In genomic region chr11:55032286-55032685, GRCm38 (mm10) we compare ENCODE assay signal across 8 mouse cellular contexts. TPM values are rescaled to one million over a fixed set of nuclear protein-coding genes. Genes with fewer than 3 reads are reported as not detected.
A peak's percentile ranks its signal among the peaks of the same experiment; 100 is the strongest.
DNase-seq lines count a peak whose midpoint lies in the region; ATAC-seq and TF ChIP-seq lines count a peak whose summit lies in the region.

No protein-coding gene starts in this region.

- TF ChIP-seq EP300 in liver, postnatal 0 days (IDR thresholded peaks at IDR 0.05; ENCODE audit: low read depth) = no peak

- no peaks in the 10 kb centered on the region for H3K9me3 ChIP-seq in heart, embryonic 12.5 days (replicated peaks)
- H3K9me3 ChIP-seq in forebrain, postnatal 0 days (ENCODE audit: low read length) = no peaks in the 10 kb centered on the region
- no peaks in the 10 kb centered on the region for H3K9me3 ChIP-seq in liver, postnatal 0 days (ENCODE audit: low read length)

- peak overlapping the region; percentile 92 for H3K9ac ChIP-seq in heart, embryonic 12.5 days
- H3K9ac ChIP-seq in forebrain, postnatal 0 days = peak overlapping the region; percentile 52; the same call in 1 of the 2 replicates
- peak overlapping the region; percentile 65 for H3K9ac ChIP-seq in liver, postnatal 0 days (replicated peaks)

- no peak for ATAC-seq in heart, embryonic 12.5 days (ENCODE audit: insufficient number of reproducible peaks, low FRiP score)
- no peak for ATAC-seq in forebrain, postnatal 0 days
- ATAC-seq in liver, postnatal 0 days = no peak

- no peak for DNase-seq in heart, postnatal 36 days
- peak; percentile 56 for DNase-seq in ES-CJ7 (ENCODE audit: low read depth, low spot score)
- no peak for DNase-seq in forebrain, postnatal 0 days
- no peak for DNase-seq in liver, postnatal 0 days
- DNase-seq in layer of hippocampus, adult 18-20 months (ENCODE audit: low spot score in 2 of 2) = no peak
- DNase-seq in testis, postnatal 10 days (ENCODE audit: low spot score) = no peak
- no peak for DNase-seq in cerebellum, postnatal 14 days

- peaks cover 46% of the 10 kb centered on the region for H3K4me1 ChIP-seq in heart, embryonic 12.5 days (replicated peaks)
- H3K4me1 ChIP-seq in forebrain, postnatal 0 days (ENCODE audit: insufficient read depth) = peaks cover 10% of the 10 kb centered on the region
- H3K4me1 ChIP-seq in liver, postnatal 0 days (ENCODE audit: insufficient read depth) = peaks cover 41% of the 10 kb centered on the region

- no peaks in the 10 kb centered on the region; the same call in 1 of the 2 replicates for H3K36me3 ChIP-seq in heart, embryonic 12.5 days
- H3K36me3 ChIP-seq in forebrain, postnatal 0 days (ENCODE audit: insufficient read depth) = no peaks in the 10 kb centered on the region
- no peaks in the 10 kb centered on the region for H3K36me3 ChIP-seq in liver, postnatal 0 days (replicated peaks; ENCODE audit: insufficient read depth, low read length)

- WGBS in heart, embryonic 12.5 days = 12% methylated on average over 5 of the region's 5 CpGs
- WGBS in forebrain, postnatal 0 days = 28% methylated on average over 5 of the region's 5 CpGs
- WGBS in liver, postnatal 0 days (ENCODE audit: insufficient replicate concordance) = 5% methylated on average over 5 of the region's 5 CpGs

- intact Hi-C loops in heart, postnatal 36 days (cut with DNase I) = no loop called here

- H3K4me2 ChIP-seq in heart, embryonic 12.5 days = peak overlapping the region; percentile 96
- peak overlapping the region; percentile 98 for H3K4me2 ChIP-seq in forebrain, postnatal 0 days (ENCODE audit: low read depth)
- peak overlapping the region; percentile 91 for H3K4me2 ChIP-seq in liver, postnatal 0 days (ENCODE audit: low read depth, low read length)

- peak overlapping the region; percentile 84 for H3K27ac ChIP-seq in heart, embryonic 12.5 days (ENCODE audit: poor library complexity, severe bottlenecking)
- H3K27ac ChIP-seq in forebrain, postnatal 0 days (ENCODE audit: low read depth, low read length) = 0 out of 2 replicates have a peak overlapping the region, but pooled peaks have one; percentile 35
- peak overlapping the region; percentile 68 for H3K27ac ChIP-seq in liver, postnatal 0 days (ENCODE audit: low read depth)

- peak overlapping the region; percentile 82 for H3K4me3 ChIP-seq in heart, embryonic 12.5 days
- peak overlapping the region; percentile 59 for H3K4me3 ChIP-seq in forebrain, postnatal 0 days (ENCODE audit: low read depth, low read length)
- H3K4me3 ChIP-seq in liver, postnatal 0 days (ENCODE audit: low read depth, low read length) = peak overlapping the region; percentile 60

- no peak for TF ChIP-seq CTCF in forebrain, postnatal 0 days (IDR thresholded peaks at IDR 0.05; ENCODE audit: low read depth)
- no peak for TF ChIP-seq CTCF in liver, postnatal 0 days (IDR thresholded peaks at IDR 0.05; ENCODE audit: low read depth)

- no peaks in the 10 kb centered on the region for H3K27me3 ChIP-seq in heart, embryonic 12.5 days (replicated peaks)
- no peaks in the 10 kb centered on the region; the same call in 1 of the 2 replicates for H3K27me3 ChIP-seq in forebrain, postnatal 0 days (ENCODE audit: insufficient read depth, low read length)
- no peaks in the 10 kb centered on the region for H3K27me3 ChIP-seq in liver, postnatal 0 days (ENCODE audit: insufficient read depth, low read length)

RNA-seq across cellular contexts. Expression of gene Anxa6, which starts 1.0 kb away (rescaled TPM):
- 335 and 339 TPM in 2 replicates for polyA plus RNA-seq in heart, embryonic 12.5 days (2016; fragmentation: Nextera tagmentation; extraction: Ambion mirVana)
- total RNA-seq in heart, postnatal 36 days (2021) = 100 to 1,000 TPM; 234 to 241 TPM
- 52.3 and 57.2 TPM in 2 replicates for total RNA-seq in forebrain, postnatal 0 days (2014; rRNA removed)
- polyA plus RNA-seq in forebrain, postnatal 0 days (2015; fragmentation: Nextera tagmentation; extraction: Ambion mirVana) = 40.5 and 50.2 TPM in 2 replicates
- polyA plus RNA-seq in liver, postnatal 0 days (2015; fragmentation: Nextera tagmentation; extraction: Ambion mirVana) = 47.5 and 47.7 TPM in 2 replicates
- total RNA-seq in layer of hippocampus, adult 18-20 months (2021) = 10 to 100 TPM; 89.8 to 97.0 TPM

RNA-seq across cellular contexts. Expression of gene Ccdc69, which starts 45.6 kb away (rescaled TPM):
- polyA plus RNA-seq in heart, embryonic 12.5 days (2016; fragmentation: Nextera tagmentation; extraction: Ambion mirVana) = 17.5 and 19.0 TPM in 2 replicates
- 1 to 10 TPM; 7.6 to 8.0 TPM for total RNA-seq in heart, postnatal 36 days (2021)
- 0.48 and 0.62 TPM in 2 replicates for total RNA-seq in forebrain, postnatal 0 days (2014; rRNA removed)
- polyA plus RNA-seq in forebrain, postnatal 0 days (2015; fragmentation: Nextera tagmentation; extraction: Ambion mirVana) = 0.18 and 0.29 TPM in 2 replicates
- 1.3 and 1.6 TPM in 2 replicates for polyA plus RNA-seq in liver, postnatal 0 days (2015; fragmentation: Nextera tagmentation; extraction: Ambion mirVana)
- under 1 TPM in 1 of 2 experiments, not detected in 1; 0.54 TPM for total RNA-seq in layer of hippocampus, adult 18-20 months (2021)
